Mouse (Mus musculus) heart, embryonic 13.5 days (tissue): Measurements from ENCODE around the gene Olfr683. TPM values are rescaled to one million over a fixed set of nuclear protein-coding genes. Genes with fewer than 3 reads are reported as not detected.
"Not testable (repeated sequence)": the region's sequence is repeated elsewhere in the genome, so short reads cannot be mapped to it uniquely, and the experiment has no call there.

Experiments used
- ATAC-seq: fragments of 200-750 bp; cut with Nextera tagmentation; 2 replicates; pipeline ENCODE4 v1.8.0; 2017; ENCODE audit warnings: moderate TSS enrichment; ENCODE audit not compliant: insufficient number of reproducible peaks, low FRiP score, low TSS enrichment; ENCODE audit errors: extremely low read depth
- H3K27ac ChIP-seq: fragments of 300-500 bp; sonication (generic); replicated peaks from 2 replicates; pipeline ENCODE4 v1.5.1; 2015; ENCODE audit warnings: moderate library complexity, mild to moderate bottlenecking, inconsistent platforms
- H3K27me3 ChIP-seq: fragments of 300-500 bp; sonication (generic); replicated peaks from 2 replicates; pipeline ENCODE4 v1.6.1; 2015; ENCODE audit warnings: mild to moderate bottlenecking, inconsistent platforms
- H3K36me3 ChIP-seq: fragments of 300-500 bp; sonication (generic); 2 replicates; pipeline ENCODE4 v1.6.1; 2015; ENCODE audit warnings: mild to moderate bottlenecking, inconsistent platforms
- H3K4me1 ChIP-seq: fragments of 300-500 bp; sonication (generic); 2 replicates; pipeline ENCODE4 v1.6.1; 2015; ENCODE audit warnings: inconsistent platforms
- H3K4me2 ChIP-seq: fragments of 300-500 bp; sonication (generic); 2 replicates; pipeline ENCODE4 v1.6.1; 2015; ENCODE audit warnings: inconsistent platforms, mild to moderate bottlenecking, moderate library complexity
- H3K4me3 ChIP-seq: fragments of 300-500 bp; sonication (generic); 2 replicates; pipeline ENCODE4 v1.5.1; 2015; ENCODE audit warnings: moderate library complexity, mild to moderate bottlenecking, inconsistent platforms
- H3K9ac ChIP-seq: fragments of 300-500 bp; sonication (generic); 2 replicates; pipeline ENCODE4 v1.6.1; 2015; ENCODE audit warnings: inconsistent platforms, mild to moderate bottlenecking, moderate library complexity
- H3K9me3 ChIP-seq: fragments of 300-500 bp; sonication (generic); 2 replicates; pipeline ENCODE4 v1.6.1; 2016; ENCODE audit warnings: inconsistent platforms
- WGBS: fragments of 180-500 bp; shearing (Covaris S2); methylation state at CpG from one replicate; pipeline ENCODE4 v1.1.7; 2015; ENCODE audit warnings: mixed read lengths; 5-methylcytosine and 5-hydroxymethylcytosine counted together
- polyA plus RNA-seq: library from polyadenylated mRNA; unstranded; fragments of >200 nt; fragmentation: Nextera tagmentation; extraction: Ambion mirVana; gene quantifications from 2 replicates; pipeline ENCODE4 v1.2.1, GENCODE M21; 2015

Olfr683 gene
- not detected in 2 replicates for polyA plus RNA-seq

- ATAC-seq = no peak
- Histone ChIP-seq H3K4me2 (no peak within 1 kb of the TSS), H3K9ac (no peak within 1 kb of the TSS), H3K27me3 (no peaks in the 10 kb centered on the region), H3K36me3 (no peaks in the 10 kb centered on the region), H3K4me3 (no peak within 1 kb of the TSS), H3K27ac (no peak within 1 kb of the TSS), H3K4me1 (no peaks in the 10 kb centered on the region), H3K9me3 (no peaks in the 10 kb centered on the region)
- WGBS = 46% methylated on average over 1 of the region's 1 CpGs
These were observed at the start of gene Olfr683 for GRCm38 (mm10) chr7:105146912-105147311. Gene Olfr683, minus strand, starts transcription at chr7:105147012.

GRCm38 (mm10) chr7:105185912-105186311, 39.1 kb upstream of the Olfr683 start, which contains the start of gene Olfr685:
Gene Olfr685, minus strand, starts transcription at chr7:105186012.
- H3K27me3 ChIP-seq = no peaks in the 10 kb centered on the region
- no peaks in the 10 kb centered on the region for H3K36me3 ChIP-seq
- H3K9ac ChIP-seq = no peak within 1 kb of the TSS
- no peaks in the 10 kb centered on the region for H3K9me3 ChIP-seq
- no peak for ATAC-seq
- H3K4me3 ChIP-seq = no peak within 1 kb of the TSS
- H3K4me1 ChIP-seq = no peaks in the 10 kb centered on the region
- no peak within 1 kb of the TSS for H3K27ac ChIP-seq
- WGBS = 76% methylated on average over 1 of the region's 1 CpGs
- no peak within 1 kb of the TSS for H3K4me2 ChIP-seq

GRCm38 (mm10) chr7:105170773-105171172, 24.0 kb upstream of the Olfr683 start:
- no peak for ATAC-seq
- H3K4me1 ChIP-seq = no peaks in the 10 kb centered on the region
- WGBS = 44% methylated on average over 4 of the region's 4 CpGs

GRCm38 (mm10) chr7:105163553-105163952, 16.7 kb upstream of the Olfr683 start, which contains the start of gene Olfr684:
Gene Olfr684, minus strand, starts transcription at chr7:105163653.
- Histone ChIP-seq H3K4me2 (no peak within 1 kb of the TSS), H3K27ac (no peak within 1 kb of the TSS), H3K9me3 (no peaks in the 10 kb centered on the region), H3K4me3 (no peak within 1 kb of the TSS), H3K27me3 (no peaks in the 10 kb centered on the region), H3K36me3 (no peaks in the 10 kb centered on the region), H3K9ac (no peak within 1 kb of the TSS), H3K4me1 (no peaks in the 10 kb centered on the region)
- 49% methylated on average over 1 of the region's 1 CpGs for WGBS
- no peak for ATAC-seq

More at GRCm38 (mm10) chr7:105170773-105171172, 24.0 kb upstream of the Olfr683 start:
- no peak overlapping the region for H3K4me3 ChIP-seq
- no peaks in the 10 kb centered on the region for H3K27me3 ChIP-seq
- H3K9ac ChIP-seq = no peak overlapping the region
- no peak overlapping the region for H3K27ac ChIP-seq
- H3K9me3 ChIP-seq = no peaks in the 10 kb centered on the region
- no peak overlapping the region for H3K4me2 ChIP-seq
- no peaks in the 10 kb centered on the region for H3K36me3 ChIP-seq

- 55% methylated on average over 2 of the region's 2 CpGs for WGBS
- Histone ChIP-seq H3K9me3 (no peaks in the 10 kb centered on the region), H3K27me3 (no peaks in the 10 kb centered on the region), H3K27ac (no peak overlapping the region), H3K4me3 (no peak overlapping the region), H3K4me1 (no peaks in the 10 kb centered on the region), H3K36me3 (no peaks in the 10 kb centered on the region), H3K4me2 (no peak overlapping the region), H3K9ac (no peak overlapping the region)
- no peak for ATAC-seq
These were observed 5.5 kb downstream of the Olfr683 start for GRCm38 (mm10) chr7:105141275-105141674.

GRCm38 (mm10) chr7:105116536-105116935, 30.3 kb downstream of the Olfr683 start, which contains the start of gene Olfr681:
Gene Olfr681, plus strand, starts transcription at chr7:105116836.
- H3K4me3 ChIP-seq = no peak within 1 kb of the TSS
- no peaks in the 10 kb centered on the region for H3K4me1 ChIP-seq

GRCm38 (mm10) chr7:105092717-105093116, 54.1 kb downstream of the Olfr683 start, which contains the start of gene Olfr680-ps1:
Gene Olfr680-ps1, minus strand, starts transcription at chr7:105092817.
- H3K27me3 ChIP-seq, H3K36me3 ChIP-seq: not testable (repeated sequence)

More at GRCm38 (mm10) chr7:105116536-105116935, 30.3 kb downstream of the Olfr683 start, which contains the start of gene Olfr681:
- Histone ChIP-seq H3K27ac (no peak within 1 kb of the TSS), H3K4me2 (no peak within 1 kb of the TSS), H3K9me3 (no peaks in the 10 kb centered on the region), H3K36me3 (no peaks in the 10 kb centered on the region), H3K9ac (no peak within 1 kb of the TSS), H3K27me3 (no peaks in the 10 kb centered on the region)
- ATAC-seq = no peak

More at GRCm38 (mm10) chr7:105092717-105093116, 54.1 kb downstream of the Olfr683 start, which contains the start of gene Olfr680-ps1:
- ATAC-seq, H3K4me3 ChIP-seq, H3K9me3 ChIP-seq, H3K4me1 ChIP-seq, H3K9ac ChIP-seq, H3K27ac ChIP-seq, H3K4me2 ChIP-seq: not testable (repeated sequence)

Other genes starting within 250 kb of the Olfr683 start
- gene Olfr667, start 225.5 kb downstream of the Olfr683 start, polyA plus RNA-seq = not detected in 2 replicates
- gene Olfr668, start 219.0 kb downstream of the Olfr683 start, polyA plus RNA-seq = not detected in 2 replicates
- not detected in 2 replicates for gene Olfr669, start 212.8 kb downstream of the Olfr683 start, polyA plus RNA-seq
- gene Olfr670, start 184.4 kb downstream of the Olfr683 start, polyA plus RNA-seq = not detected in 2 replicates
- gene Olfr671, start 167.9 kb downstream of the Olfr683 start, polyA plus RNA-seq = not detected in 2 replicates
- gene Olfr672, start 145.0 kb downstream of the Olfr683 start, polyA plus RNA-seq = not detected in 2 replicates
- gene Olfr675, start 118.6 kb downstream of the Olfr683 start, polyA plus RNA-seq = not detected in 2 replicates
- not detected in 2 replicates for gene Olfr676, start 114.3 kb downstream of the Olfr683 start, polyA plus RNA-seq
- gene Olfr677, start 95.6 kb downstream of the Olfr683 start, polyA plus RNA-seq = not detected in 2 replicates
- not detected in 2 replicates for gene Olfr678, start 82.5 kb downstream of the Olfr683 start, polyA plus RNA-seq
- gene Olfr679, start 65.8 kb downstream of the Olfr683 start, polyA plus RNA-seq = not detected in 2 replicates
- gene Olfr680-ps1, start 54.2 kb downstream of the Olfr683 start, polyA plus RNA-seq = not detected in 2 replicates
- gene Olfr681, start 30.2 kb downstream of the Olfr683 start, polyA plus RNA-seq = not detected in 2 replicates
- gene Olfr684, start 16.6 kb upstream of the Olfr683 start, polyA plus RNA-seq = not detected in 2 replicates
- gene Olfr685, start 39.0 kb upstream of the Olfr683 start, polyA plus RNA-seq = not detected in 2 replicates
- gene Olfr686, start 60.5 kb upstream of the Olfr683 start, polyA plus RNA-seq = not detected in 2 replicates
- gene Olfr688, start 141.1 kb upstream of the Olfr683 start, polyA plus RNA-seq = not detected in 2 replicates
- gene Olfr689, start 164.2 kb upstream of the Olfr683 start, polyA plus RNA-seq = not detected in 2 replicates
- not detected in 2 replicates for gene Olfr690, start 187.1 kb upstream of the Olfr683 start, polyA plus RNA-seq
- not detected in 2 replicates for gene Olfr691, start 195.3 kb upstream of the Olfr683 start, polyA plus RNA-seq
- gene Olfr692, start 221.2 kb upstream of the Olfr683 start, polyA plus RNA-seq = not detected in 2 replicates
- not detected in 2 replicates for gene Gm5901, start 228.0 kb upstream of the Olfr683 start, polyA plus RNA-seq